Mouse (Mus musculus): ENCODE data around the gene Kcnk7.

Gene Kcnk7

GRCm38 (mm10) chr19:5690343-5690735 is 13.8 kb upstream of the Kcnk7 start:
- DNase-seq, result peak in 1 of 2 experiments; percentile 72

GRCm38 (mm10) chr19:5691601-5692000 is 12.6 kb upstream of the Kcnk7 start:
- DNase-seq, result no peak

- peak in 1 of 2 experiments; percentile 39 for DNase-seq
These were observed 11.9 kb upstream of the Kcnk7 start for GRCm38 (mm10) chr19:5692086-5692912.

GRCm38 (mm10) chr19:5692913-5693396 is 11.2 kb upstream of the Kcnk7 start:
- peak in 1 of 2 experiments; percentile 47 for DNase-seq

- DNase-seq, result no peak
These were observed 10.4 kb upstream of the Kcnk7 start for GRCm38 (mm10) chr19:5693801-5694200.

GRCm38 (mm10) chr19:5695849-5696462 is 8.2 kb upstream of the Kcnk7 start:
- peak; percentile 59 to 63 for DNase-seq

GRCm38 (mm10) chr19:5704801-5705571 is 819 bp downstream of the Kcnk7 start:
- DNase-seq, result no peak

GRCm38 (mm10) chr19:5710068-5710467 is 5.9 kb downstream of the Kcnk7 start:
- peak; percentile 61 for DNase-seq

GRCm38 (mm10) chr19:5710581-5710980 is 6.4 kb downstream of the Kcnk7 start:
- DNase-seq, result no peak

GRCm38 (mm10) chr19:5711218-5711617 is 7.1 kb downstream of the Kcnk7 start:
- peak; percentile 87 to 90 for DNase-seq

- DNase-seq, result no peak
These were observed 7.8 kb downstream of the Kcnk7 start for GRCm38 (mm10) chr19:5711907-5712460.

- no peak for DNase-seq
These were observed 9.1 kb downstream of the Kcnk7 start for GRCm38 (mm10) chr19:5713255-5713654.

GRCm38 (mm10) chr19:5713730-5714129 is 9.6 kb downstream of the Kcnk7 start:
- DNase-seq, result peak in 1 of 2 experiments; percentile 28

GRCm38 (mm10) chr19:5715793-5716688 is 11.9 kb downstream of the Kcnk7 start:
- DNase-seq, result peak; percentile 79 to 83

- peak; percentile 63 to 72 for DNase-seq
These were observed 12.8 kb downstream of the Kcnk7 start for GRCm38 (mm10) chr19:5716955-5717354.

- no peak for DNase-seq
These were observed 17.1 kb downstream of the Kcnk7 start for GRCm38 (mm10) chr19:5721233-5721632.

- no peak for DNase-seq
These were observed 18.8 kb downstream of the Kcnk7 start for GRCm38 (mm10) chr19:5722848-5723425.

- no peak for DNase-seq
These were observed 19.9 kb downstream of the Kcnk7 start for GRCm38 (mm10) chr19:5723934-5724548.

GRCm38 (mm10) chr19:5724549-5724941 is 20.4 kb downstream of the Kcnk7 start:
- DNase-seq, result no peak

GRCm38 (mm10) chr19:5725029-5725707 is 21.0 kb downstream of the Kcnk7 start:
- DNase-seq, result peak in 1 of 2 experiments; percentile 26
